Mouse (Mus musculus): ENCODE measurements around the gene Immp2l. TPM values are rescaled to one million over a fixed set of nuclear protein-coding genes. Genes with fewer than 3 reads are reported as not detected.

The Immp2l gene
- polyA plus RNA-seq, 1 experiment: 14.8 TPM

- TF ChIP-seq POLR2A (IDR thresholded peaks at IDR 0.05; ENCODE audit: low read depth, low read length) (no peak), CTCF (conservative IDR thresholded peaks at IDR 0.05; ENCODE audit: insufficient read depth, insufficient read length, low read depth, low read length) (no peak)
- no peak overlapping the region for H3K27ac ChIP-seq (ENCODE audit: insufficient read depth, low read depth, low read length)
- no peak for DNase-seq
- H3K27me3 ChIP-seq (replicated peaks; ENCODE audit: control insufficient read depth, insufficient read depth, low read length): no peaks in the 10 kb centered on the region
- no peaks in the 10 kb centered on the region for H3K4me1 ChIP-seq (ENCODE audit: control insufficient read depth, insufficient read depth, low read length)
- H3K36me3 ChIP-seq (ENCODE audit: control insufficient read depth, insufficient read depth, low read length): no peaks in the 10 kb centered on the region
- H3K4me3 ChIP-seq (ENCODE audit: insufficient read depth, low read depth, low read length): no peak overlapping the region
- WGBS: 70% methylated on average over 2 of the region's 2 CpGs
These were observed 850.1 kb downstream of the Immp2l start for GRCm38 (mm10) chr12:41874015-41874414.

GRCm38 (mm10) chr12:41877292-41877959 is 853.5 kb downstream of the Immp2l start:
- 51% methylated on average over 5 of the region's 5 CpGs for WGBS
- DNase-seq: no peak
- Histone ChIP-seq H3K27me3 (replicated peaks; ENCODE audit: control insufficient read depth, insufficient read depth, low read length) (no peaks in the 10 kb centered on the region), H3K4me3 (ENCODE audit: insufficient read depth, low read depth, low read length) (no peak overlapping the region), H3K4me1 (ENCODE audit: control insufficient read depth, insufficient read depth, low read length) (no peaks in the 10 kb centered on the region), H3K36me3 (ENCODE audit: control insufficient read depth, insufficient read depth, low read length) (no peaks in the 10 kb centered on the region), H3K27ac (ENCODE audit: insufficient read depth, low read depth, low read length) (no peak overlapping the region)
- TF ChIP-seq CTCF (conservative IDR thresholded peaks at IDR 0.05; ENCODE audit: insufficient read depth, insufficient read length, low read depth, low read length) (no peak), POLR2A (IDR thresholded peaks at IDR 0.05; ENCODE audit: low read depth, low read length) (no peak)

GRCm38 (mm10) chr12:41878493-41878892 is 854.6 kb downstream of the Immp2l start:
- H3K36me3 ChIP-seq (ENCODE audit: control insufficient read depth, insufficient read depth, low read length): no peaks in the 10 kb centered on the region
- H3K4me3 ChIP-seq (ENCODE audit: insufficient read depth, low read depth, low read length): no peak overlapping the region
- H3K27me3 ChIP-seq (replicated peaks; ENCODE audit: control insufficient read depth, insufficient read depth, low read length): no peaks in the 10 kb centered on the region
- no peak for TF ChIP-seq POLR2A (IDR thresholded peaks at IDR 0.05; ENCODE audit: low read depth, low read length)
- no peak for TF ChIP-seq CTCF (conservative IDR thresholded peaks at IDR 0.05; ENCODE audit: insufficient read depth, insufficient read length, low read depth, low read length)
- no peak overlapping the region for H3K27ac ChIP-seq (ENCODE audit: insufficient read depth, low read depth, low read length)
- no peak for DNase-seq
- 63% methylated on average over 3 of the region's 3 CpGs for WGBS
- no peaks in the 10 kb centered on the region for H3K4me1 ChIP-seq (ENCODE audit: control insufficient read depth, insufficient read depth, low read length)

- Histone ChIP-seq H3K27me3 (replicated peaks; ENCODE audit: control insufficient read depth, insufficient read depth, low read length) (no peaks in the 10 kb centered on the region), H3K4me3 (ENCODE audit: insufficient read depth, low read depth, low read length) (no peak overlapping the region), H3K4me1 (ENCODE audit: control insufficient read depth, insufficient read depth, low read length) (no peaks in the 10 kb centered on the region), H3K36me3 (ENCODE audit: control insufficient read depth, insufficient read depth, low read length) (no peaks in the 10 kb centered on the region), H3K27ac (ENCODE audit: insufficient read depth, low read depth, low read length) (no peak overlapping the region)
- 91% methylated on average over 1 of the region's 1 CpGs for WGBS
- TF ChIP-seq POLR2A (IDR thresholded peaks at IDR 0.05; ENCODE audit: low read depth, low read length) (no peak), CTCF (conservative IDR thresholded peaks at IDR 0.05; ENCODE audit: insufficient read depth, insufficient read length, low read depth, low read length) (no peak)
- DNase-seq: no peak
These were observed 855.1 kb downstream of the Immp2l start for GRCm38 (mm10) chr12:41878972-41879371.

- Histone ChIP-seq H3K4me1 (ENCODE audit: control insufficient read depth, insufficient read depth, low read length) (no peaks in the 10 kb centered on the region), H3K4me3 (ENCODE audit: insufficient read depth, low read depth, low read length) (no peak overlapping the region), H3K27me3 (replicated peaks; ENCODE audit: control insufficient read depth, insufficient read depth, low read length) (no peaks in the 10 kb centered on the region), H3K36me3 (ENCODE audit: control insufficient read depth, insufficient read depth, low read length) (no peaks in the 10 kb centered on the region), H3K27ac (ENCODE audit: insufficient read depth, low read depth, low read length) (no peak overlapping the region)
- DNase-seq: no peak
- no peak for TF ChIP-seq CTCF (conservative IDR thresholded peaks at IDR 0.05; ENCODE audit: insufficient read depth, insufficient read length, low read depth, low read length)
- TF ChIP-seq POLR2A (IDR thresholded peaks at IDR 0.05; ENCODE audit: low read depth, low read length): no peak
- WGBS: 75% methylated on average over 1 of the region's 1 CpGs
These were observed 855.5 kb downstream of the Immp2l start for GRCm38 (mm10) chr12:41879412-41879811.

- no peak overlapping the region for H3K27ac ChIP-seq (ENCODE audit: insufficient read depth, low read depth, low read length)
- H3K4me3 ChIP-seq (ENCODE audit: insufficient read depth, low read depth, low read length): no peak overlapping the region
- H3K27me3 ChIP-seq (replicated peaks; ENCODE audit: control insufficient read depth, insufficient read depth, low read length): no peaks in the 10 kb centered on the region
- no peaks in the 10 kb centered on the region for H3K36me3 ChIP-seq (ENCODE audit: control insufficient read depth, insufficient read depth, low read length)
- H3K4me1 ChIP-seq (ENCODE audit: control insufficient read depth, insufficient read depth, low read length): no peaks in the 10 kb centered on the region
- 87% methylated on average over 3 of the region's 3 CpGs for WGBS
- no peak for TF ChIP-seq CTCF (conservative IDR thresholded peaks at IDR 0.05; ENCODE audit: insufficient read depth, insufficient read length, low read depth, low read length)
- TF ChIP-seq POLR2A (IDR thresholded peaks at IDR 0.05; ENCODE audit: low read depth, low read length): no peak
- DNase-seq: no peak
These were observed 856.9 kb downstream of the Immp2l start for GRCm38 (mm10) chr12:41880833-41881232.

GRCm38 (mm10) chr12:41908011-41908410 is 884.1 kb downstream of the Immp2l start:
- WGBS: 53% methylated on average over 1 of the region's 1 CpGs
- H3K4me3 ChIP-seq (ENCODE audit: insufficient read depth, low read depth, low read length): no peak overlapping the region
- no peaks in the 10 kb centered on the region for H3K27me3 ChIP-seq (replicated peaks; ENCODE audit: control insufficient read depth, insufficient read depth, low read length)
- H3K27ac ChIP-seq (ENCODE audit: insufficient read depth, low read depth, low read length): no peak overlapping the region
- H3K4me1 ChIP-seq (ENCODE audit: control insufficient read depth, insufficient read depth, low read length): no peaks in the 10 kb centered on the region
- no peak for TF ChIP-seq POLR2A (IDR thresholded peaks at IDR 0.05; ENCODE audit: low read depth, low read length)
- TF ChIP-seq CTCF (conservative IDR thresholded peaks at IDR 0.05; ENCODE audit: insufficient read depth, insufficient read length, low read depth, low read length): no peak
- DNase-seq: no peak
- no peaks in the 10 kb centered on the region for H3K36me3 ChIP-seq (ENCODE audit: control insufficient read depth, insufficient read depth, low read length)

All from kidney, adult 2 months (tissue).